Mouse (Mus musculus) kidney, postnatal 0 days (tissue): Measurements from ENCODE around the gene Rab8b. TPM values are rescaled to one million over a fixed set of nuclear protein-coding genes. Genes with fewer than 3 reads are reported as not detected.
"Not testable (repeated sequence)": the region's sequence is repeated elsewhere in the genome, so short reads cannot be mapped to it uniquely, and the experiment has no call there.

Experiments
- ATAC-seq: fragments of 200-750 bp; cut with Nextera tagmentation; replicated peaks from 2 replicates; pipeline ENCODE4 v1.8.0; 2017; ENCODE audit warnings: low read depth, moderate number of reproducible peaks, moderate TSS enrichment, moderate library complexity; ENCODE audit not compliant: low FRiP score
- DNase-seq: peaks from one replicate; pipeline ENCODE4 v3.0.0-alpha.2; 2016; ENCODE audit warnings: low spot score
- H3K27ac ChIP-seq: fragments of 300-500 bp; sonication (generic); 2 replicates; pipeline ENCODE4 v1.5.1; 2014; ENCODE audit warnings: mild to moderate bottlenecking
- H3K27me3 ChIP-seq: fragments of 300-500 bp; sonication (generic); 2 replicates; pipeline ENCODE4 v1.6.1; 2014; ENCODE audit warnings: low read length, mixed read lengths; ENCODE audit not compliant: insufficient read depth
- H3K36me3 ChIP-seq: fragments of 300-500 bp; sonication (generic); 2 replicates; pipeline ENCODE4 v1.6.1; 2014; ENCODE audit warnings: low read length, mixed read lengths; ENCODE audit not compliant: insufficient read depth
- H3K4me1 ChIP-seq: fragments of 300-500 bp; sonication (generic); replicated peaks from 2 replicates; pipeline ENCODE4 v1.6.1; 2014; ENCODE audit warnings: antibody characterized with exemption, low read length, mixed read lengths; ENCODE audit not compliant: insufficient read depth
- H3K4me2 ChIP-seq: fragments of 300-500 bp; sonication (generic); 2 replicates; pipeline ENCODE4 v1.6.1; 2014; ENCODE audit warnings: mild to moderate bottlenecking, low read length, moderate library complexity, mixed read lengths
- H3K4me3 ChIP-seq: fragments of 300-500 bp; sonication (generic); replicated peaks from 2 replicates; pipeline ENCODE4 v1.5.1; 2014; ENCODE audit warnings: low read depth, low read length
- H3K9ac ChIP-seq: fragments of 300-500 bp; sonication (generic); 2 replicates; pipeline ENCODE4 v1.6.1; 2014; ENCODE audit warnings: low read depth, low read length
- H3K9me3 ChIP-seq: fragments of 300-500 bp; sonication (generic); replicated peaks from 2 replicates; pipeline ENCODE4 v1.6.1; 2016; ENCODE audit warnings: low read length, inconsistent platforms, mixed read lengths
- CTCF ChIP-seq: IDR thresholded peaks from 2 replicates; pipeline ENCODE4 v1.5.1; 2016; ENCODE audit warnings: antibody characterized with exemption, low read depth, mild to moderate bottlenecking, moderate library complexity
- WGBS: fragments of 180-500 bp; shearing (Covaris S2); extraction: QIAGEN DNeasy Blood & Tissue Kit; methylation state at CpG from one replicate; pipeline ENCODE4 v1.1.7; 2014; 5-methylcytosine and 5-hydroxymethylcytosine counted together
- polyA plus RNA-seq: library from polyadenylated mRNA; unstranded; fragments of >200 nt; fragmentation: Nextera tagmentation; extraction: Ambion mirVana; gene quantifications from 2 replicates; pipeline ENCODE4 v1.2.1, GENCODE M21; 2015

Gene Rab8b
- polyA plus RNA-seq, 1 experiment from 2014 or later = 9.3 TPM

GRCm38 (mm10) chr9:66825990-66826389 lies 93.5 kb downstream of the Rab8b start:
- Histone ChIP-seq H3K9ac (no peak overlapping the region), H3K27ac (no peak overlapping the region), H3K27me3 (no peaks in the 10 kb centered on the region), H3K4me3 (no peak overlapping the region), H3K4me1 (no peaks in the 10 kb centered on the region), H3K36me3 (0 out of 2 replicates have a peak, but pooled peaks cover 3% of the 10 kb centered on the region), H3K4me2 (no peak overlapping the region), H3K9me3 (no peaks in the 10 kb centered on the region)
- 29% methylated on average over 1 of the region's 1 CpGs for WGBS
- DNase-seq = peak; percentile 88
- peak; percentile 91 for TF ChIP-seq CTCF
- no peak for ATAC-seq

- not testable (repeated sequence) for H3K27me3 ChIP-seq, H3K27ac ChIP-seq, H3K36me3 ChIP-seq, H3K4me3 ChIP-seq, DNase-seq, H3K4me1 ChIP-seq, H3K9ac ChIP-seq, H3K4me2 ChIP-seq, H3K9me3 ChIP-seq, ATAC-seq
- no CpG with 5 or more reads among the region's 5 CpGs for WGBS
Observed at GRCm38 (mm10) chr9:66822255-66822654, 97.2 kb downstream of the Rab8b start.

- Histone ChIP-seq H3K36me3 (0 out of 2 replicates have a peak, but pooled peaks cover 3% of the 10 kb centered on the region), H3K4me3 (no peak overlapping the region), H3K9ac (no peak overlapping the region), H3K4me1 (no peaks in the 10 kb centered on the region), H3K27me3 (no peaks in the 10 kb centered on the region), H3K27ac (no peak overlapping the region), H3K4me2 (no peak overlapping the region), H3K9me3 (no peaks in the 10 kb centered on the region)
- no peak for TF ChIP-seq CTCF
- ATAC-seq (no peak), DNase-seq (no peak)
- WGBS = 71% methylated on average over 5 of the region's 5 CpGs
Observed at GRCm38 (mm10) chr9:66820996-66821395, 98.5 kb downstream of the Rab8b start.

- TF ChIP-seq CTCF = no peak
- no peak overlapping the region for H3K4me2 ChIP-seq
- ATAC-seq (no peak), DNase-seq (no peak)
- H3K9ac ChIP-seq = no peak overlapping the region
- H3K4me3 ChIP-seq = no peak overlapping the region
- no peaks in the 10 kb centered on the region for H3K4me1 ChIP-seq
- H3K9me3 ChIP-seq = no peaks in the 10 kb centered on the region
- H3K27ac ChIP-seq = no peak overlapping the region
- 50% methylated on average over 2 of the region's 2 CpGs for WGBS
- H3K36me3 ChIP-seq = no peaks in the 10 kb centered on the region
- H3K27me3 ChIP-seq = no peaks in the 10 kb centered on the region
Observed at GRCm38 (mm10) chr9:66813392-66813791, 106.1 kb downstream of the Rab8b start.

- H3K36me3 ChIP-seq, H3K9me3 ChIP-seq, H3K27me3 ChIP-seq, H3K9ac ChIP-seq, ATAC-seq, H3K27ac ChIP-seq, DNase-seq, H3K4me1 ChIP-seq: not testable (repeated sequence)
- WGBS = 10% methylated on average over 29 of the region's 37 CpGs
- Histone ChIP-seq H3K4me2 (peak overlapping the region; percentile 52), H3K4me3 (peak overlapping the region; percentile 24)
Observed at GRCm38 (mm10) chr9:66805951-66806350, 113.5 kb downstream of the Rab8b start.

GRCm38 (mm10) chr9:66801947-66802346 lies 117.5 kb downstream of the Rab8b start:
- TF ChIP-seq CTCF = no peak
- no peak for DNase-seq
- H3K4me1 ChIP-seq = 0 out of 2 replicates have a peak, but pooled peaks cover 3% of the 10 kb centered on the region
- H3K9ac ChIP-seq = no peak overlapping the region
- no peaks in the 10 kb centered on the region for H3K27me3 ChIP-seq
- no peak overlapping the region for H3K4me3 ChIP-seq
- H3K9me3 ChIP-seq = no peaks in the 10 kb centered on the region
- no peak overlapping the region for H3K27ac ChIP-seq
- no peaks in the 10 kb centered on the region for H3K36me3 ChIP-seq
- peak overlapping the region; percentile 15; the same call in 1 of the 2 replicates for H3K4me2 ChIP-seq
- 47% methylated on average over 12 of the region's 12 CpGs for WGBS
- no peak for ATAC-seq

- no peak for TF ChIP-seq CTCF
- WGBS = 75% methylated on average over 5 of the region's 5 CpGs
- Histone ChIP-seq H3K9ac (no peak within 1 kb of the TSS), H3K27ac (peak within 1 kb of the TSS; percentile 47; the same call in 1 of the 2 replicates), H3K27me3 (no peaks in the 10 kb centered on the region), H3K4me2 (peak within 1 kb of the TSS; percentile 80), H3K36me3 (no peaks in the 10 kb centered on the region), H3K4me1 (no peaks in the 10 kb centered on the region), H3K9me3 (no peaks in the 10 kb centered on the region), H3K4me3 (peak within 1 kb of the TSS; percentile 59)
- ATAC-seq (no peak), DNase-seq (no peak)
Observed at GRCm38 (mm10) chr9:66796739-66797138, 122.7 kb downstream of the Rab8b start, which contains the start of gene Gm10647. Gene Gm10647, plus strand, starts transcription at chr9:66797039.
